Mouse (Mus musculus) heart, postnatal 14 days (tissue): ENCODE results near the gene Pnma3. TPM values are rescaled to one million over a fixed set of nuclear protein-coding genes. Genes with fewer than 3 reads are reported as not detected.
"Not testable (repeated sequence)": the region's sequence is repeated elsewhere in the genome, so short reads cannot be mapped to it uniquely, and the experiment has no call there.

Experiments used
- DNase-seq, 2 experiments: peaks; one replicate each; pipeline ENCODE4 v3.0.0; 2021 to 2022
- intact Hi-C: fragments of 180-260 bp; cut with DNase I; formaldehyde crosslinking; loops from one replicate; pipeline ENCODE4 v1.15.1; 2025
- long read RNA-seq, 2 experiments: library from polyadenylated mRNA; stranded (forward); transcript quantifications; one replicate each; pipeline ENCODE4 v2.0.0; 2021
- total RNA-seq, 2 experiments: library from RNA; stranded (reverse); gene quantifications; 2 replicates each; pipeline ENCODE4 v1.2.3; 2021

Pnma3 gene
- total RNA-seq: not detected
- long read RNA-seq, experiment 1: 0 reads
- long read RNA-seq, experiment 2: 0 reads

DNA sequence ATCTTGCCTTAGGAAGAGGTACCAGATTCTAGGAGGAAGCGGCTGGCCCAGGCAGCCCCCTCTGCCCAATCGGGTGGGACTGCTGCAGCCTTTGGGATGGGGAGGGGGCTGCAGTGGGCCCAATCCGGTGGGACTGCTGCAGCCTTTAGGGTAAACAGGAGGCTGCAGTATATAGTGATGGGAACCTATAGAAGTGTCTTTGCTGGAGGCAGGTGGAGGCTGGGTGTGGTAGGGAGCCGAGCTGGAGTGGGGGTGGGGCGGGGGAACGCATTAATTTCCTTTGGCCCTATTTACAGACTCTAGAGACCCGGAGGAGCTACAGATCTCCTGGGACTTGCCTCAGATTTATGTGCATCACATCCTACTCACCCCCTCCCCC, at the start of gene Pnma3:
Gene Pnma3 (plus strand): TSS at position 373 of the 379 bp plus-strand sequence.
- no peak for DNase-seq
- intact Hi-C loops: no loop called here

DNA sequence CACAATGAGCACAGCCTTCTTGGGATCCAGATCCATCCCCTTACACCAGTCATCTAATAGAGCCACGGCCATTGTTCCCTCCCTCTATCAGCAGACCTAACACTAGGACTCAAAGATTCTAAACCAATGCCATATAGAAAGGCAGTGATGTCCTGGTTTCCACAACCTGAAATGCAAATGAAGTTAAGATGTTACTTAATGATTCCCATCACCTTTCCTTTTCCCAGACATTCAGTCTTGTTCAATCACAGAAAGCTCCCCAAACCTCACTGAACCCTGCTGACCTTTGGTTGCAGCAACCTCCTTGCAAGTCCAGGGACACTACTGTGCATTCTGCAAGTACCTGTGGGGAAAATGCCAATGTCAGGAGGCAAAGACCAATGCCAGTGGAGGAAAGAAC, 27.6 kb upstream of the Pnma3 start, which contains the start of gene Pnma5:
Gene Pnma5 (minus strand): TSS at position 101 of the 400 bp plus-strand sequence.
- intact Hi-C loops: no loop called here
- DNase-seq: no peak

- no peak for DNase-seq
- intact Hi-C loops: no loop called here
These were observed 25.8 kb upstream of the Pnma3 start for GRCm38 (mm10) chrX:73038831-73039230.

GRCm38 (mm10) chrX:73039666-73040065, 24.9 kb upstream of the Pnma3 start:
- DNase-seq: no peak
- intact Hi-C loops: no loop called here

GRCm38 (mm10) chrX:73053860-73054563, 10.6 kb upstream of the Pnma3 start:
- intact Hi-C loops: loop anchor here (5.0 to 10.0 kb wide), 4 partner anchors 401 to 1358 kb away; partner anchors contain the start of gene Haus7
- peak; percentile 90 to 96 for DNase-seq

- intact Hi-C loops: no loop called here
- no peak for DNase-seq
These were observed 3.1 kb upstream of the Pnma3 start for GRCm38 (mm10) chrX:73061528-73061927.

DNA sequence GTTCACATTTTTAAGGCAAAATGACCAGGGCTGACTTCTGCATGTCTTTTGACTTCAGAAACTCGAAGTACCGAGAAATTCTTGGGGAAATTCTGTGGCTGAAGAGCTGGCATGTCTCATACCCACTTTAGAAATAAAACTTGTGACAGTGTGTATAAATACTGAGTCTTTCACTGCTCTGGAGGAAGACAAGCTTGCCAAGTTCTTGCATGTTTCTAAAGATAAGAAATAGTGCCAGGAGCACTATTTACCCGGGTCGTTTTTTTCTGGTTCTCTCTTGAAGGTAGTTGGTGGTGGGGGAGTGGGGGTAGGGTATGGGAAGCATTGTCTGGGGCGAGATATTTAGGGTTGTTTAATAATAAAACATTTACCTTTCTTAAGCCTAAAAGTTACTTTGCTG, 2.3 kb upstream of the Pnma3 start:
- intact Hi-C loops: no loop called here
- DNase-seq: no peak

DNA sequence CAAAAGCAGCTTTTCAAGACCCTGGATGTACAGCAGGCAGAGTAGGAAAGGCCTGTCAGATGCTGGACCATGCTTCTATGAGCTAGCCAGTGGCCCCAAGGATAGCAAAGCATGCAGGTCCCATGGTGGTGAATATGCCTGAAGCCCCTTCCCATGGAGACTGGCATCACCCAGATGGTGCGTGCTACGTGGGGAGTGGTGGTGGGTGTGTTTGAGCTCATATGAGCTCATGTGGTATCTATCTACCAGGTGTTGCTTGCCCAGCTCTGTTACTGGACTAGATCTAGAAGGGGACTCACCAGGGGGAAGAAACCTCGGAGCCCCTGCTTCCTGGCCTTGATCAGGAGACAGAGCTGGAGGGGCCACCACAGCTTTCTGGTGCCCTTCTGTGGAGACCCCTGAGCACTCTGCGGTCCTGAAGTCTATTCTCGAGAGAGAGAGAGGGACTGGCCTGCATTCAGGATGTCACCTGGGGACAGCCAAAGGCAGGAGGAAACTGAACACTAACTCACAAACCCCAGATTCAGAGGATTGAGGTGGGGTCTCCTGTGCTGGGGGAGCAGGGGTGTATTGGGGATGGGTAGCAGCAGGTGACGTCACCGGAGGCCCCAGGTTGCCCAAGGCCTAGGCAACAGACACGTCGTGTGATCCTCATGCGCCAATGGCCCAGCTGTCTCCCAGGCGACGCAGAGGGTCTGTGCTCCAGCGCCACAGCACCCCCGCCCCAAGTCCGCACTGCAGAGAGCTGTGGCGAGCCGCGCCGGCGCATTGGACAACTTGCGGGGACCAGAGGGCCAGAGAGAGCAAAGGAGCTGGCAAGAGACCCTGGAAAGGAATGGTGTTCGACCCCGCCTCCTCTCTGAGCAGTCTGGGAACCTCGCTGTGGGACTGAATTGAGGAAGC, 824 bp upstream of the Pnma3 start:
- DNase-seq: no peak
- intact Hi-C loops: no loop called here

- intact Hi-C loops, DNase-seq: not testable (repeated sequence)
These were observed 2.3 kb downstream of the Pnma3 start for GRCm38 (mm10) chrX:73066765-73067312.

GRCm38 (mm10) chrX:73082267-73083055, 17.9 kb downstream of the Pnma3 start, which contains the start of gene Xlr4a:
Gene Xlr4a (minus strand): TSS chrX:73082478.
- intact Hi-C loops, DNase-seq: not testable (repeated sequence)

GRCm38 (mm10) chrX:73096941-73097508, 32.4 kb downstream of the Pnma3 start, which contains the start of gene Xlr3a:
Gene Xlr3a (minus strand): TSS chrX:73097095.
- intact Hi-C loops, DNase-seq: not testable (repeated sequence)

- DNase-seq, intact Hi-C loops: not testable (repeated sequence)
These were observed 52.2 kb downstream of the Pnma3 start, which contains the start of gene Gm14685 for GRCm38 (mm10) chrX:73116747-73117146. Gene Gm14685 (plus strand): TSS chrX:73117047.

Other genes starting within 250 kb of the Pnma3 start
- gene Gabrq, start 239.6 kb upstream of the Pnma3 start, total RNA-seq: under 1 TPM in 1 of 2 experiments, not detected in 1; 0.12 TPM
- gene Cetn2, start 146.4 kb upstream of the Pnma3 start, total RNA-seq: 10 to 100 TPM; 26.4 to 33.1 TPM
- 1 to 10 TPM; 5.5 to 7.9 TPM for gene Nsdhl, start 146.2 kb upstream of the Pnma3 start, total RNA-seq
- 1 to 10 TPM; 1.8 to 2.1 TPM for gene Zfp185, start 77.4 kb upstream of the Pnma3 start, total RNA-seq
- under 1 TPM in 1 of 2 experiments, not detected in 1; 0.24 TPM for gene Pnma5, start 27.7 kb upstream of the Pnma3 start, total RNA-seq
- gene Xlr4a, start 17.7 kb downstream of the Pnma3 start, total RNA-seq: 1 to 10 TPM in 1 of 2 experiments, not detected in 1; 2.7 TPM
- gene Xlr3a, start 32.3 kb downstream of the Pnma3 start, total RNA-seq: 1 to 10 TPM in 1 of 2 experiments, not detected in 1; 1.1 TPM
- gene Gm14685, start 52.3 kb downstream of the Pnma3 start, total RNA-seq: not detected
- not detected for gene Xlr5b, start 84.0 kb downstream of the Pnma3 start, total RNA-seq
- not detected for gene DXBay18, start 84.7 kb downstream of the Pnma3 start, total RNA-seq
- not detected for gene Spin2d, start 112.2 kb downstream of the Pnma3 start, total RNA-seq
- 1 to 10 TPM in 1 of 2 experiments, under 1 TPM in 1; 0.19 to 3.5 TPM for gene Xlr3b, start 127.4 kb downstream of the Pnma3 start, total RNA-seq
- gene Xlr4b, start 149.5 kb downstream of the Pnma3 start, total RNA-seq: 1 to 10 TPM in 1 of 2 experiments, under 1 TPM in 1; 0.36 to 1.4 TPM
- 1 to 10 TPM; 6.3 to 6.4 TPM for gene F8a, start 163.5 kb downstream of the Pnma3 start, total RNA-seq
- 1 to 10 TPM in 1 of 2 experiments, not detected in 1; 1.2 TPM for gene Xlr4c, start 178.3 kb downstream of the Pnma3 start, total RNA-seq
- gene Xlr3c, start 200.6 kb downstream of the Pnma3 start, total RNA-seq: not detected
- not detected for gene Xlr5a, start 228.2 kb downstream of the Pnma3 start, total RNA-seq
- not detected for gene Xlr5c, start 228.2 kb downstream of the Pnma3 start, total RNA-seq